Mouse (Mus musculus) G1E-ER4 (cell line): ENCODE data around the gene Cyp2f2. TPM values are rescaled to one million over a fixed set of nuclear protein-coding genes. Genes with fewer than 3 reads are reported as not detected.

ENCODE experiments used
- GATA1 ChIP-seq: IDR thresholded peaks from one replicate; pipeline ENCODE4 v1.8.0; 2012; ENCODE audit warnings: low read length, inconsistent platforms
- polyA plus RNA-seq: library from polyadenylated mRNA; stranded (reverse); fragments of >175 nt; gene quantifications from 2 replicates; pipeline ENCODE4 v1.2.3, GENCODE M21; 2012

The Cyp2f2 gene
- polyA plus RNA-seq, 1 experiment, result not detected

GRCm38 (mm10) chr7:27180837-27181695 lies 61.4 kb downstream of the Cyp2f2 start, which contains the start of the genes Gm21983 and Mia:
TSS of gene Gm21983 (minus strand) at chr7:27181086.
TSS of gene Mia (minus strand) at chr7:27181157.
- TF ChIP-seq GATA1, result no peak

GRCm38 (mm10) chr7:27182498-27182897 lies 62.8 kb downstream of the Cyp2f2 start:
- no peak for TF ChIP-seq GATA1

Other genes starting within 250 kb of the Cyp2f2 start
- not detected in 2 replicates for gene Cyp2a22, start 180.5 kb upstream of the Cyp2f2 start, polyA plus RNA-seq
- not detected in 2 replicates for gene Cyp2a12, start 90.8 kb upstream of the Cyp2f2 start, polyA plus RNA-seq
- not detected in 2 replicates for gene Cyp2t4, start 33.8 kb downstream of the Cyp2f2 start, polyA plus RNA-seq
- 155 and 188 TPM in 2 replicates for gene Egln2, start 46.9 kb downstream of the Cyp2f2 start, polyA plus RNA-seq
- 342 and 432 TPM in 2 replicates for gene Rab4b, start 59.0 kb downstream of the Cyp2f2 start, polyA plus RNA-seq
- 0.31 TPM in 1 of 2 replicates, not detected in the other for gene Gm21983, start 61.2 kb downstream of the Cyp2f2 start, polyA plus RNA-seq
- gene Mia, start 61.2 kb downstream of the Cyp2f2 start, polyA plus RNA-seq, result not detected in 2 replicates
- 8.2 and 10.3 TPM in 2 replicates for gene BC024978, start 75.9 kb downstream of the Cyp2f2 start, polyA plus RNA-seq
- 727 and 966 TPM in 2 replicates for gene Snrpa, start 76.4 kb downstream of the Cyp2f2 start, polyA plus RNA-seq
- 5.7 and 6.9 TPM in 2 replicates for gene Itpkc, start 108.8 kb downstream of the Cyp2f2 start, polyA plus RNA-seq
- gene Coq8b, start 113.1 kb downstream of the Cyp2f2 start, polyA plus RNA-seq, result 74.2 and 74.5 TPM in 2 replicates
- 12.4 and 12.9 TPM in 2 replicates for gene Numbl, start 138.5 kb downstream of the Cyp2f2 start, polyA plus RNA-seq
- 1.5 TPM in 2 replicates for gene Ltbp4, start 217.8 kb downstream of the Cyp2f2 start, polyA plus RNA-seq
- 242 and 276 TPM in 2 replicates for gene Shkbp1, start 236.1 kb downstream of the Cyp2f2 start, polyA plus RNA-seq
- gene Gm20479, start 237.5 kb downstream of the Cyp2f2 start, polyA plus RNA-seq, result 1.4 and 2.1 TPM in 2 replicates